Mouse (Mus musculus) adrenal gland, adult 10 weeks (tissue): ENCODE results near the gene Samd10. TPM values are rescaled to one million over a fixed set of nuclear protein-coding genes. Genes with fewer than 3 reads are reported as not detected.

Experiments used
- polyA plus RNA-seq: library from polyadenylated mRNA; stranded (reverse); fragments of 350-450 nt; fragmentation: Illumina TruSeq; extraction: RNeasy Lipid Tissue Mini Kit (QIAGEN cat#74804); gene quantifications from one replicate; pipeline ENCODE4 v1.2.3, GENCODE M21; 2014; ENCODE audit warnings: low read depth, low replicate concordance

The Samd10 gene
- 9.0 TPM for polyA plus RNA-seq

DNA sequence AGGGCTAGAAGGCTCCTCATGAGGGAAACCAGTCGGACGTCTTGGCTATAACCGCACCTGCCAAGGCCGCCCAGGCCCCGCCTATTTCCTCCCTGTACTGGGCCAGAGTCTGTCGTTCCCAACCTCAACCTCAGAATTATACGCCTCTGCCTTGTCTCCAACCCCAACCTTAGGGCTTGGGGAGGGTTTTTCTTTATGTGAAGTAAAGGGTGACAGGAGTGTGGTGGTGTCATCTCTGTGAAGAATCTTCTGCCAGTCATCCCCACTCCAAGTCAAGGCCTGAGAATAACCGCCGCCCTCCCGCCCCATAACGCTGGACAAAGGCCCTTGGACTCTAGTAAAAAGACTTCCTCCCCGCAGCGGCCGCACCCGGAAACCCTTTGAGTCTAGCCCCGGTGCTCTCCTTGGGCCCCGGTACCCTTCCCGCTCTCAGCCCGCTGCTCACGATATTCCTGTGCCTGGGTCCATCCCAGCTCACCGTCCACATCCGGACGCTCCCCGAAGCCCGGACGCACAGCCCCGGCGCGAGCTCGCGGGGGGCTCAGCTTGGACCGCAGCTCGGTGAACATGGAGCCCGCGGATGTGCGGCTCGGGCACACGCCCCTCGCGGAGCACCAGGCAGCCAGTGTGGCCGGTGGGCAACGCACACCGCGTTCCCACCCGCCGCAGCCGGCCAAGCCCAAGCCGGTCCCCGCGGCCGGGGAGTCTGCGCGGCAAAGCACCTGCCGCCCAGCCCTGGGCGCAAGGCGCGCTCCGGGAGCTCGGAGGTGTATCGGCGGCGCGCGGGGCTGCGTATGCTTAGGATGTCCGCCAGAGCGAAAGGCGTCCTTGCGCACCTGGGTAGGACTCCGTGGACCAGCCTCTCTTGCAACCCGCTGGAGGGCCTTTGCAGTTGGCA lies at the start of gene Samd10:
TSS of gene Samd10 (minus strand) at position 759 of the 898 bp plus-strand sequence.

GRCm38 (mm10) chr2:181592231-181593041 lies 6.6 kb downstream of the Samd10 start, which contains the start of gene Zfp512b:
TSS of gene Zfp512b (minus strand) at chr2:181592803.

GRCm38 (mm10) chr2:181591528-181592085 lies 7.4 kb downstream of the Samd10 start, which contains the start of gene Prpf6:
TSS of gene Prpf6 (plus strand) at chr2:181591868.

DNA sequence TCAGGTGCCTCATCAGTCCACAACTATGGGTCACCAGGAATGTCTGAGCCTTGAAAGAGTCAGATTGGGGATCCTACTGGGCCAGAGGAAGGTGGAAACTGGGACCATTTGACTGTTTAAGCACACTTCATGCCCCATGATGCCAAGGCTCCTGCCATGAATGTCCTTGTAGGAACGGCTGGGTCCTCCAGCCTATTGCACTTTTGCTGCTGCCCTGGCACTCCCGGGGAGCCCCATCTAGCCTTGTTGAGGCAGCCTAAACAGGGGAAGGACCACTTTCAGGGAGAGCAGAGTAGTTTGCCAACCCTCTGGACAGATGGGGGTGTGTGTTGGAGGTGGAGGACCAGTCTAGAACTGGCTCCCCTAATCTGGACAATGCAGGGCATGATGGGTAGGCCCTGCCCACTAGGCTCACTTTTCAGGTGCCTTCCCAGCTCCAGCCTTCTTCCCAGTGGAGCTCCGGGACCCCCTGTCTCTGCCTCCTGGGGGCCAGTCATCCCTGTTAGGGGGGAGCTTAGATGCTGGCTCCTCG lies 14.5 kb downstream of the Samd10 start, which contains the start of gene Uckl1:
TSS of gene Uckl1 (minus strand) at position 482 of the 532 bp plus-strand sequence.

Other genes starting within 250 kb of the Samd10 start
- 1.5 TPM for gene Zgpat, start 234.3 kb downstream of the Samd10 start, polyA plus RNA-seq
- gene Arfrp1, start 233.8 kb downstream of the Samd10 start, polyA plus RNA-seq = 36.5 TPM
- gene Lime1, start 219.1 kb downstream of the Samd10 start, polyA plus RNA-seq = not detected
- 8.7 TPM for gene Zbtb46, start 139.8 kb downstream of the Samd10 start, polyA plus RNA-seq
- gene Abhd16b, start 106.0 kb downstream of the Samd10 start, polyA plus RNA-seq = not detected
- gene Tpd52l2, start 102.1 kb downstream of the Samd10 start, polyA plus RNA-seq = 77.2 TPM
- gene Dnajc5, start 78.7 kb downstream of the Samd10 start, polyA plus RNA-seq = 47.9 TPM
- gene Uckl1, start 14.3 kb downstream of the Samd10 start, polyA plus RNA-seq = 16.6 TPM
- 40.8 TPM for gene Prpf6, start 7.3 kb downstream of the Samd10 start, polyA plus RNA-seq
- 5.6 TPM for gene Zfp512b, start 6.4 kb downstream of the Samd10 start, polyA plus RNA-seq
- not detected for gene Gm29797, start 57.8 kb upstream of the Samd10 start, polyA plus RNA-seq
- gene Sox18, start 72.4 kb upstream of the Samd10 start, polyA plus RNA-seq = 0.35 TPM
- gene Tcea2, start 81.1 kb upstream of the Samd10 start, polyA plus RNA-seq = not detected
- gene Rgs19, start 94.8 kb upstream of the Samd10 start, polyA plus RNA-seq = 20.9 TPM
- gene Lkaaear1, start 99.2 kb upstream of the Samd10 start, polyA plus RNA-seq = not detected
- 1.0 TPM for gene Oprl1, start 115.8 kb upstream of the Samd10 start, polyA plus RNA-seq
- 3.0 TPM for gene Myt1, start 164.1 kb upstream of the Samd10 start, polyA plus RNA-seq
- gene Pcmtd2, start 238.6 kb upstream of the Samd10 start, polyA plus RNA-seq = 202 TPM